Mouse (Mus musculus) gastrocnemius, postnatal 25 days (tissue): Measurements from ENCODE around the gene Capn5. TPM values are rescaled to one million over a fixed set of nuclear protein-coding genes. Genes with fewer than 3 reads are reported as not detected.

Experiments used
- DNase-seq: peaks from one replicate; pipeline ENCODE4 v3.0.0; 2022
- total RNA-seq, 2 experiments: library from RNA; stranded (reverse); gene quantifications; 1 replicate in 1 of 2; 2 replicates in 1 of 2; pipeline ENCODE4 v1.2.3; 2021

The Capn5 gene
- total RNA-seq, 2 experiments from 2014 or later: 1.6 to 2.4 TPM

DNA sequence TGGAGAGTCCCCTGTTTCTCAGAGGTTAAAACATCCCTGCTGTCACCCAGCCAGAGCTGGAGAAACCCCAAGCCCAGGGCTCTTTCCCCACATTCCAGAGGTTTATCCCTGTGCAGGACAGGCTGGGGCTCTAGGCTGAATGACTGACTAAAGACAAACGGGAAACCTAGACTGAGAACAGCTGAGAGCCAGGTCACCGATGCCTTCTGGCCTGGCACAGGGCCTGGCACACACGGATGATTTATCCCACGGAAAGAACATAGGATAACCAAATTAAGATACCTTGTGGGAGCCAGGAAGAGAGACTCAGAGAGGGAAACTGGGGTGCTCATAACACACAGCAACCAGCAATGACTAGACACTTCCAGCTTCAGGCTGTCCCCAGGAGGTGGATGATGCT is 68.3 kb downstream of the Capn5 start:
- DNase-seq: no peak

DNA sequence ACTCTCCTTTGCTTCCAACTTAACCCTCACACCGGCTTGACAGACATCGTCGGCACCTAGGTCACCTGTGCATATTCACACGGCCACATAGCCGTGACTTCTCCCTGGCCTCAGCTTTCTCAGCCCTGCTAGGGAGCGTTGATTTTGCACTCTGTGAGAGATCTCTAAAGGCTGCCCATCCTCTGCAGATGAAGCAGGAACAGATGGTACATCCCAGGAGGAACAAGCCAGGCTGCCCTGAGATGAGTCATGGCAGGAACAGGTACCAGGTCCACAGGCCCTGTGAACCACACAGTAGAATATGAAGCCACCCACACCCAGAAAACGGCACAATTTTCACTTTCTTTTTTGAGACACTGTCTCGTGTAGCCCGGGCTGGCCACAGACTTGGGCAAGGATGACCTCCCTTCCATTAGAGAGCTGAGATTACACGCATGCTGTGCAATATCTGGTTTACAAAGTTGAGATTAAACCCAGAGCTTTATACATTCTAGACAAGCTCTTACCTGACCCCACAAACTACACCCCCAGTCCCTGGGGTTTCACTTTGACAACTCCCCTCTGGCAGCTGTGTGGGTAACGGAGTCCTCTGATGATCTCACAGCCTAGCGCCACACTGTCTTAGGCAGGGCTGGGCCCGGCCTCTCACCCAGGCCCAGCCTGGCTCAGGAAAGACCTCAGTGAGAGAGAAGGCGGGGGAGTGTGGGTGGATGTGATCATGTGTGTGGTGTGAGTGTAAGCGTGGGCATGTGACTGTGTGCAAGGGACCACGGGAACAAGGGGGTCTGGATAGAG is 69.2 kb downstream of the Capn5 start:
- no peak for DNase-seq

DNA sequence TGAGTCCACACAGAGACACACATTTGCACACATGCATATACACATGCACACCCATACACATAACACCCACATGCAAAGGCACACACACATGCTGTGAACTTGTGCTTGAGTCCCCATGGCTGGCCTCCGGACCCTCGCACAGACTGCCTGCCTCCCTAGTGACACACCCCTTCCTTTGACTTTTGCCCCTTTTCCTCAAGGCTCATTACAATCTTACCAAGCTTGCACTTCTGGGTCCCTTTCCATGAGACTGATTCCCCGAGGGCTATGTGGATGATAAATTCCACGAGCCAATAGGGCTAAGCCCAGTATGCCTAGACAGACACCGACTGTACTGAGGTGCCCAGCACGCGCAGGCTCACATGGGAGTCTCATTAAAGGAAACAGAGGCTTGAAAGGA is 71.8 kb downstream of the Capn5 start:
- no peak for DNase-seq

DNA sequence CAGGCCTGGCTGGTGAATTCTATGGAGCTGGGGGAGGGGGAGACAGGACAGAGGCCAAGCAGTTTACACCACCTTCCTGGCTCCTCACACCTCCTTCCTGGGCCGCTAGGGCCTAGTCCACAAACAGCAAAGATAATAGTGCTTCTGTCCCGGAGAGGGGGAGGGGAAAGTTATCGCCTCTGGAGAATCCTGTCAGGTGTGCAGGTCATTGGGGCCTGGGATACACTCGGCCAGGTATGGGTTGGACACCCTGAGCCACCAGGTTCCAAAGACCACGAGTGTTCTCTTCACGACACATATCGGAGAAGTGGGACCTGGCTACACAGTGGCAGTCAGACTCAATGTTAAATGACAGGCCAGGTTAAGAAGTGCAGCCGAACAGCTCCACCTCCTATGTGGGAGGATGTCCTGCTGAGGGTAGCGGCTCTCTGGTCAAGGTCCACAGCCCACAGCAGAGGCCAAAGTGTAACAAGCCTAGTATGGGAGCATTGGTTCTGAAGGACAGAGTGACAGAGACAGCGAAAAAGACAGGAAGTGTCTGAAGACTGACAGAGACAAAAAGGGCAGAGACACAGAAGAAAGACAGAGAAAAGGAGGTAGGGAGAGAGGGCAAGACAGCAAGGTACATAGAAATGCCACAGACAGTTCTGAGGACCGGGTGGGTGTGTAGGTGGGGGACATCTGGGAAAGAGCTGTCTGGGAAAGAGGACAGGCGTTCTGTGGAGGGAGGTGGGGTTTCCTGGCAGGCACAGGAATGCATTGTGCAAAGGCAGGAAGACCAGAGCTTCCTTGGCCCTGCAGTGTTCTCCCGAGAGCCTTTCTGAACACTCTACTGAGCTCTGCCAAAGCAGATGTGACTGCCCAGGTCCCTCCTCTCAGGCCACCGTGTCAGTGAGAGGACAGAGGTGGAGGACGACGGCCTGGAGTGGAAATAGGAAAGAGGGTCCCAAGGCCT is 73.3 kb downstream of the Capn5 start:
- no peak for DNase-seq

DNA sequence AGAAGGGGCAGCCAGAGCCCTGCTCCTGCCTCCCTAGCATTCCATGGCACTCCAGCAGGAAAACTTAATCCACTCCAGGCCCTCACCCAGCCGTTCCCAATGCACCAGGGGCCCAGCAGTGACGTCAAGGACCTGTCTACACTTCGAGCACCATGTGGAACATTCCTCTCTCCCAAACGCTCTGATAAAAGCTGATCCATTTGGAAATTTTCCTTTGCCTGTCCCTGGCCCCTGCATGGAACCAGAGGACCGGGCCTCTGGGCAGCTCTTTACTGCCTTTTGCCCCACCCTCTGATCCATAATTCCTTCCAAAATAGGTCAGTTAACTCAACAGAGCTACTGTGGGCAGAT is 74.2 kb downstream of the Capn5 start:
- DNase-seq: no peak

DNA sequence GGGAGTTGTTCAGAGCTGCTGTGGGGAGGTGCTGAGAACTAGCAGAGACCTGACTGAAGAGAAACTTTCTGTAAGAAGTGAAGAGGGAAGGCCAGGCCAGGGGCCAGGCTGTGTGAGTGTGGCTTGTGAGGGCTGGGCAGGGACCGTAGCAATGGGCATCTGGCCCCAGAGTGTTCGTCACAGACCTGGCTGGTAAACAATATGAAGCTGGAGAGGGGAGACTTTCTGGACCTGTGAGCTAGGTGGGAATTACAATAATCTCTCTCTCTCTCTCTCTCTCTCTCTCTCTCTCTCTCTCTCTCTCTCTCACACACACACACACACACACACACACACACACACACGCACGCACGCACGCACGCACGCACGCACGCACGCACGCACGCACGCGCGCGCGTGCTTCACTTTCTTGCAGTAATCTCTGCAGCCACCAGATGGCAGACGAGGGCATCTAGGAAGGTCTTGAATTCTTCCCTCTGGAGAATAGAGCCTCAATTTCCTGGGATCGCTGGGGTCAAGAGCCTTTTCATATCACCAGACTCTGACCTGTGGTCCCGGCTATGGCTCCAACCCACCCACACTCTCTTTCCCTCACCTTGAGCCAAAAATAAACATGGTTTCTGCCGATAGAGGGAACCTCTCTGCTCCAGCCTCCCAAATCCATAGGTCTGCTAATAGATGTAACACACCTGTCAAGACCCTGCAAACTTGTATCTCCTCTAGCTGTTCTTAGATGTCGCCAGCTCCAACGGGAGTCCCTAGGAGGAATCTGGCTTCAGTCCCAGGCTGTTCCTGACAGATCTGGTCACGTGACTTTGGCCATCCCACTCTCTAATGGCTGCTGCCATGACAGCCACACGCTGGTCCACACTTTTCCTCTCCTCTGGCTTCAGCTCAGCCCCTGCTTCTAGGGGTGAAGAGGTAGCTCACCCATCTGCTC is 74.8 kb downstream of the Capn5 start:
- peak; percentile 49 for DNase-seq

DNA sequence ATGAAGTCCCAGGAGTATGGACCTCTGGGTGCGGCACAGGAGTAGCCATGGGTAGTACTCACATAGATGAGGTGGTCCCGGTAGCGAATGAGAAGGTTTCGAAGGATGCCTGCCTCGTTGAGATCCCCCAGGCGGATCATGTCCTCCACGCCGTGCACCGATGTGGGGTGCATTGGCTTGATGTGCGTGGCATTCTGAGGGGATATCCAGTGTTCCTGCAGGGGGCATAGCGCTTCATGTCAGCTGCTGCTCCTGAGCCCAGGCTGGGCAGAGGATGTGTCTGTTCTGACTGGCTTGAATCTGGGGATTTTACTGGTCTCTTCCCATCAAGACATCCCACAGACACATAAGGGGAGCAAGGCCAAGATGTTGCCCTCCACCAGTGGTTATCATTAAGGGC is 75.6 kb downstream of the Capn5 start:
- no peak for DNase-seq

DNA sequence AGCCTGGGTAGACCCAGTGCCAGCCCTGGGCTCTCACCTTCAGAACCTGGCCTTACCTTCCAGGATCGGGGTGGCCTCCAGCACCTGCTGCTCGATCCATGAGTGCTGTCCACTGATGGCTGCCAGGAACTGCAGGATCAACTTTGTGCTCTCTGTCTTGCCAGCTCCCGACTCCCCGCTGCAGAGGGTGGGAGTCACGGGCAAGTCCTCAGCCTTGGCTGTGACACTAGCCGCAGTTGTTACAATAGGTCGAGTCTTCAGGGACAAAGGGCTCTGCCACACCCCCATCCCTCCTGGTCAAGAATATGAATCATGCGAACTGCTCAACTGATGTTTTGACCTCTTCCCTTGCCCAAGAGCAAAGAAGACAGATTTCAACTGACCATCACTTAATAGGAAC is 80.5 kb downstream of the Capn5 start:
- DNase-seq: no peak

DNA sequence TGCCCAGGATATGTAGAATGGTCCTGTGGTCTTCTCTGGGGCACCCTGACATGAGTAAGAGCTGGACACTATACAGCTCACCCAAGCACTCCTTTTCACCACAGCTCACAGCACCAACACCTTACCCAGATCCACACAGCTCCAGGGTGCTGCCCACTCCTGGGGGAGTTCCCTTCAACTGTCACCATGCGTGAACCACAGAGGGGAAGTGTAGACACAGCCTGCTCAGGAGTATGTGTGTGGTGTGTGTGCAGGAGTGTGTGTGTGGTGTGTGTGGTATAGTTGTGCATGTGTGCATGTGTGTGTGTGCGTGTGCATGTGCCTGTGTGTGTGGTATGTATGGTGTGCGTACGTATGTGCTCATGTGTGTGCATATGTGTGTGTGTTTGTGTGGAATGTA is 82.2 kb downstream of the Capn5 start:
- no peak for DNase-seq

DNA sequence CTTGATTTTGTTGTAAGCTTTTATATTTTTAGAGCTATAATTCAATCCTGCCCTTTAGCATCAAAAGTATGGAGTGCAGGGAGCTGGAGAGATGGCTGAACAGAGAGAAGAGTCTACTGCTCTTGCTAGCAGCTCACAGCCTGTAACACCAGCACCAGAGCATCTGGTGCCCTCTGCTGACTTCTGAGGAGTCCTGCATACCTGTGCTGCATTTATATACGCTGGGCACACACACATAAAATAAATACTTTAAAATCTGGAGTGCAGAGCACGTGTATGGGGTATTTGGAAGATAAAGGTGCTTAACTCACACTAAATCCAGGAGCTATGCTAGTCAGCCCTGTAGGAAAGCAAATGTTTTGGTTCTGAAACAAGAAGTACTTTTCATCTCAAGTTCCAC is 91.7 kb downstream of the Capn5 start:
- DNase-seq: no peak

DNA sequence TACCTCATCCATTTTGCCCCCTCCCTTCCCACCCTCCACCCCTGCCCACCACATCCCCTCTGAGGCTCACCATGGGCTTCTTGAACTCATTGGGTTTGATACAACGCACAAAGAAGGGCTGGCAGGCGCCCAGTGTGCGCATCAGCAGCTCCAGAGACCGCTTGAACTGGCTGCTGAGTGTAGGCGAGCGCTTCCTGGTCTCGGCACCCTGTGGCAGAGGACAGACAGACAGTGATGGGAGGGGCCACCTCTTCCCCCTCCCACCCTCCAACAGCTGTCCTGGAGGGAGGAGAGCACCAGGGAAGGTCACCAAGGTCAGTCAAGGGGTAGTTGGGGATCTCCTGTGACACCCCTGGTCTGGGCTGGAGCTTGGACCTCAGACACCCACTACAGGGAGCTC is 92.8 kb downstream of the Capn5 start:
- no peak for DNase-seq

DNA sequence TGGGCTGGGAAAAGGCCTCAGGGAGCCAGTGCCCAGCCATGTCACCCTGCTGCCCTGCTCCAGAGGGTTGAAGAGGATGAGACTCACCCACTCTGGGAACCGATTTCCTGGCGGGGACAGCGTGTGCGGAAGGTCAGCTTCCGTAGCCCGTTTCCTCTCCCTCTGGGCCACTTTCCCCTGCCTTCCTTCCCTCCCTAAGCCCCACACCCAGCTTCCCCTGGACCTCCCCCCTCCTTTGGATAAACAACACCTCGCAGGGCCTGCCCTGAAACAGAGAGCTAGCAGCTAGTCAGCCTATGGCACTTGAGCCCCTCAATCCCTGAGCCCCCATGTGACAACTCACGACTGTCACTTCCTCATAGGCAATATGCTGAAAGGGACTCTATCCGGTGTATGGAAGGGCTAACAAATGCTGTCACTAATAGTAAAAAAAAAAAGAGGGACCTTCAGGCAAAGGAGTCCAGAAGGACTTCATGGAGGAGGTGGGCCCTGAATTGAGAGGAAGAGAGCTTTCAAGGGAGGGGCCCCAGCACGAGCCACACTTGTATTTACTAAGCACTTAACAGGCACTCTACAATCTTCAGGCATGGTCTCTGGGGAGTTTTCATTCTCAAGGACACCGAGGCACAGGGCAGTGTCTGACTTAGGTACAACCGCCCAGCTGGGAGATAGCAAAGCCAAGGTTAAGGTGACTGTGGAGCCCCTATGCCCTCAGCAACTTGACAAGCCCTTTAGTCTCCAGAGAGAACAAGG is 93.4 kb downstream of the Capn5 start:
- DNase-seq: no peak

DNA sequence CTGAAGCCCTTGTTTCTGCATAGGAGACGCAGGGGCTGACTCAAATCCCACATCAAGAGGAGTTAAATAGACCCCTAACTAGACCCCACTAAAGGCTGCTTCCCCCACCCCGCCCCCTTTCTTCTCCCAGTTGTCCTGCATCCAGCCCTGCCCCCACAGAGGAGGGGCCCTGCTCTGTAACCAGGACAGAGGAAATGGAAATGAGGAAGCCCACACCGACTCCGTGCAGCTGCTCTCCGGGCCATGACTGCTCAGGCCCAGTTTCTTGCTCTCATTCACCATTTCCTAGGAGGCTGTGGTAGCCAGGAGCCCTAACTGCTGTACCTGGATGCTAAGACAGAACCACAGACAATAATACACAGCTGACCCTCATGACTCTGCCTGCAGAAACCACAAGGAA is 95.7 kb downstream of the Capn5 start:
- no peak for DNase-seq

DNA sequence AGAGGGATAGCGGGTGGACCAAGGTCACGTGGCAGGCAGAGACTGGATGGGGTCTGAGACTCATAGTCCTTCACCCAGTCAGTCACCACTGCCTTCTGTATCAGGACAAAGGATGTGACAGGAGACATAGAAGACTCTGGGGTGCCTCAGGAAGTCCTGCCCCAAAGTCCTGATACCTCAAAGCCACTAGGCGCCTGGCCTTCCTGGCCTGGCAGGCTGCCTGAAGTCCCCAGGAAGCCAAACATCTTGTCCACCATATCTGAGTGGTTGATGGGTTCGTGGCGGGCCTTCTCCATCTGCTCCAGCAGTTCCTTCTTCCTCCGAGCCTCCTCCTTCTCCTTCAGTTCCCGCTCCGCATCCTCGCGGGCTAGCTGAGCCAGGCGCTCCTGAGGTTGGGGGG is 100.6 kb downstream of the Capn5 start:
- no peak for DNase-seq

DNA sequence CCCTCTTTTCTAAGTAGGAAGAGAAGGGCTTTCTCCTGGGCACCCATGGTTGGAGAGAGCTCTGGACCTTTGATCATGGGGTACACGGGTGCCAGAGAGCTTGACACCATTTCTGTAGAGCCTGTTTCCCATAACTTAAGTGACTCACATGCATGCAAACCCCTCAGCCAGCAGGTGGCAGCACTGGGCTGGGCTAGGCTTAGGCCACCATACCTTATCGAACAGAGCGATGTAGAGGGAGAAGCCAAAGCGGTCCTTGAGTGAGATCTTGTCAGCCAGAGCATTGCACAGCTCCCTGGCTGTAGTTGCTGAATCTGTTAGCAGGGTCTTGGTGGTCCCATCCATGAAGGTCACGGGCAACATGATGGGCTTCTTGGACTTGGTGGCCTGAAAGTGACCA is 106.5 kb downstream of the Capn5 start:
- peak; percentile 44 for DNase-seq

Other genes starting within 250 kb of the Capn5 start
- 1 to 10 TPM; 2.8 to 3.5 TPM for gene Myo7a, start 58.8 kb downstream of the Capn5 start, total RNA-seq
- under 1 TPM in 1 of 2 experiments, not detected in 1; 0.11 TPM for gene Omp, start 32.8 kb downstream of the Capn5 start, total RNA-seq
- not detected for gene B3gnt6, start 21.2 kb upstream of the Capn5 start, total RNA-seq
- gene Acer3, start 142.9 kb upstream of the Capn5 start, total RNA-seq: 1 to 10 TPM; 4.5 to 5.0 TPM
- 1 to 10 TPM; 1.3 to 1.6 TPM for gene Tsku, start 183.1 kb upstream of the Capn5 start, total RNA-seq